Mouse (Mus musculus) hindbrain, embryonic 16.5 days (tissue): ENCODE measurements around the gene Srd5a1. TPM values are rescaled to one million over a fixed set of nuclear protein-coding genes. Genes with fewer than 3 reads are reported as not detected.

Experiments used
- ATAC-seq: fragments of 200-750 bp; cut with Nextera tagmentation; 2 replicates; pipeline ENCODE4 v1.8.0; 2017; ENCODE audit warnings: moderate TSS enrichment, moderate library complexity
- H3K27ac ChIP-seq: fragments of 300-500 bp; sonication (generic); 2 replicates; pipeline ENCODE4 v1.5.1; 2014; ENCODE audit warnings: low read depth, mild to moderate bottlenecking, control low read depth, low read length, moderate library complexity
- H3K27me3 ChIP-seq: fragments of 300-500 bp; sonication (generic); replicated peaks from 2 replicates; pipeline ENCODE4 v1.6.1; 2014; ENCODE audit warnings: low read length; ENCODE audit not compliant: control insufficient read depth, insufficient read depth
- H3K36me3 ChIP-seq: fragments of 300-500 bp; sonication (generic); 2 replicates; pipeline ENCODE4 v1.6.1; 2014; ENCODE audit warnings: mild to moderate bottlenecking, low read length, moderate library complexity, mixed read lengths; ENCODE audit not compliant: control insufficient read depth, insufficient read depth
- H3K4me1 ChIP-seq: fragments of 300-500 bp; sonication (generic); 2 replicates; pipeline ENCODE4 v1.6.1; 2014; ENCODE audit warnings: low read depth, low read length; ENCODE audit not compliant: control insufficient read depth, insufficient read depth
- H3K4me2 ChIP-seq: fragments of 300-500 bp; sonication (generic); 2 replicates; pipeline ENCODE4 v1.6.1; 2014; ENCODE audit warnings: mild to moderate bottlenecking, low read length, control low read depth, moderate library complexity
- H3K4me3 ChIP-seq: fragments of 300-500 bp; sonication (generic); 2 replicates; pipeline ENCODE4 v1.5.1; 2014; ENCODE audit warnings: mild to moderate bottlenecking, low read length, control low read depth, moderate library complexity
- H3K9ac ChIP-seq: fragments of 300-500 bp; sonication (generic); 2 replicates; pipeline ENCODE4 v1.6.1; 2014; ENCODE audit warnings: low read depth, mild to moderate bottlenecking, control low read depth, low read length, moderate library complexity
- H3K9me3 ChIP-seq: fragments of 300-500 bp; sonication (generic); 2 replicates; pipeline ENCODE4 v1.6.1; 2014; ENCODE audit warnings: mild to moderate bottlenecking, low read length, moderate library complexity; ENCODE audit not compliant: control insufficient read depth
- WGBS: fragments of 180-500 bp; shearing (Covaris S2); extraction: QIAGEN DNeasy Blood & Tissue Kit; methylation state at CpG from one replicate; pipeline ENCODE4 v1.1.7; 2014; 5-methylcytosine and 5-hydroxymethylcytosine counted together
- polyA plus RNA-seq: library from polyadenylated mRNA; unstranded; fragments of >200 nt; fragmentation: Nextera tagmentation; extraction: Ambion mirVana; gene quantifications from 2 replicates; pipeline ENCODE4 v1.2.1, GENCODE M21; 2015

The Srd5a1 gene
- polyA plus RNA-seq, result 29.2 and 39.2 TPM in 2 replicates

DNA sequence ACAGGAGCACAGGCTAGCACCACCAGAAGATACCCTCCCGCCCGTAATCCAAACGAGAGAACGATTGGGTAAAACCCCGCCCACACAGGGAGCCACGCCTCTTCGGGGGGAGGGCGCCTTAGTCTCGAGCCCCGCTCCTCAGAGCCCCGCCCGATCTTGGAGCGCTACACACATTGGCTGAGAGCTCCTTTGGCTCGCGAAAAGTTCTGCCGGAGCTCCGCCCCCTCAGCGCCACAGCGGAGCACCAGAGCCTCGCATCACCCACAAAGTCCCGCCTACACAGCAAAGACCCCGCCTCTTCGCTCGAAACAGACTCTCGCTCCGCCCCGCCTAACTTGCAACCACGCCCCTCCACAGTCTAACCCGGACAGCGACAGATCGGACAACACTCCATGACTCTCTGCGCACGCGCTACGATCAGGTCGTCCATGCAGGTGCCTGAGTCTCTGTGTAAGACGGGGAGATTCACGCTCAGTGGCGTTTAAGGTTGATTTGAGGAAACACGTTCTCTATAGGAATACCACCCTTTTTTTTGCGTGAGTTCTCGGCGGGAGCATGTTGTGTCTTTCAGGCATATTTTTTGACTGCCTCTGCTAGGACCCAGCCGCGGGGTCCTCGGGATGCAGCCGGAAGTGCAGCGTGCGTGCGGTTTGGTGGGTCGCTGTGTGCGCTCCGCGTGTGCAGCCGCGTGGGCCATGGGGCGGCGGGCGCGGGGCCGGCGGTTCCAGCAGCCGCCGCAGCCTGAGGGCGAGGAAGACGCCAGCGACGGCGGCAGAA is at the start of gene Srd5a1:
Gene Srd5a1, minus strand, starts transcription at position 45 of the 777 bp plus-strand sequence.
- Histone ChIP-seq H3K4me3 (peak within 1 kb of the TSS; percentile 99), H3K9me3 (no peaks in the 10 kb centered on the region), H3K27ac (peak within 1 kb of the TSS; percentile 79), H3K36me3 (peaks cover 14% of the 10 kb centered on the region), H3K4me1 (peaks cover 13% of the 10 kb centered on the region), H3K27me3 (no peaks in the 10 kb centered on the region), H3K9ac (peak within 1 kb of the TSS; percentile 81), H3K4me2 (peak within 1 kb of the TSS; percentile 98)
- under 1% methylated on average over 68 of the region's 69 CpGs for WGBS
- ATAC-seq, result peak; percentile 99

- 72% methylated on average over 3 of the region's 3 CpGs for WGBS
- ATAC-seq, result no peak
- no peaks in the 10 kb centered on the region for H3K4me1 ChIP-seq
- no peaks in the 10 kb centered on the region for H3K9me3 ChIP-seq
- no peak overlapping the region for H3K4me2 ChIP-seq
- H3K27ac ChIP-seq, result no peak overlapping the region
- no peaks in the 10 kb centered on the region for H3K36me3 ChIP-seq
- no peak overlapping the region for H3K9ac ChIP-seq
- no peaks in the 10 kb centered on the region for H3K27me3 ChIP-seq
- no peak overlapping the region for H3K4me3 ChIP-seq
These were observed 43.3 kb upstream of the Srd5a1 start for GRCm38 (mm10) chr13:69654508-69654907.

DNA sequence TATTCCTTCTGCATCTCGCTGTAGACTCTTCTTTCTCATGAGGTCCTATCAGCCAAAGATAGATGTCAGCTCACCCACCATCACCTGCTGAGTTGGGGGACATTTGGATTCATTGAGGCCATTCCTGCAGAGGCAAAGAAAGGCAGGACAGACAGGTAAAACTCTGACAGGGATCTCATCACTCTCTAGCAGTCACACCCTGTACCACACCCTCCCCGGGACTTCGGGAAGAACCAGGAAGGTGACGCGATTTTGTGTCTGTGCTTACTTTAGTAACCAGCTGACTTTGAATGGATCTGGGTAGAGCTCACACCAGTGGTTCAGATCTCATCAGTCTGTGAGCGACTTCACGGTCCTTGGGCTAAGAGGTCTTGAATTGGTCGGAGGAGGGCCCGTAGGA is 35.2 kb upstream of the Srd5a1 start:
- Histone ChIP-seq H3K4me3 (no peak overlapping the region), H3K27ac (no peak overlapping the region), H3K36me3 (no peaks in the 10 kb centered on the region), H3K4me1 (no peaks in the 10 kb centered on the region), H3K27me3 (no peaks in the 10 kb centered on the region), H3K9me3 (no peaks in the 10 kb centered on the region), H3K4me2 (no peak overlapping the region), H3K9ac (no peak overlapping the region)
- no peak for ATAC-seq
- 83% methylated on average over 9 of the region's 9 CpGs for WGBS

DNA sequence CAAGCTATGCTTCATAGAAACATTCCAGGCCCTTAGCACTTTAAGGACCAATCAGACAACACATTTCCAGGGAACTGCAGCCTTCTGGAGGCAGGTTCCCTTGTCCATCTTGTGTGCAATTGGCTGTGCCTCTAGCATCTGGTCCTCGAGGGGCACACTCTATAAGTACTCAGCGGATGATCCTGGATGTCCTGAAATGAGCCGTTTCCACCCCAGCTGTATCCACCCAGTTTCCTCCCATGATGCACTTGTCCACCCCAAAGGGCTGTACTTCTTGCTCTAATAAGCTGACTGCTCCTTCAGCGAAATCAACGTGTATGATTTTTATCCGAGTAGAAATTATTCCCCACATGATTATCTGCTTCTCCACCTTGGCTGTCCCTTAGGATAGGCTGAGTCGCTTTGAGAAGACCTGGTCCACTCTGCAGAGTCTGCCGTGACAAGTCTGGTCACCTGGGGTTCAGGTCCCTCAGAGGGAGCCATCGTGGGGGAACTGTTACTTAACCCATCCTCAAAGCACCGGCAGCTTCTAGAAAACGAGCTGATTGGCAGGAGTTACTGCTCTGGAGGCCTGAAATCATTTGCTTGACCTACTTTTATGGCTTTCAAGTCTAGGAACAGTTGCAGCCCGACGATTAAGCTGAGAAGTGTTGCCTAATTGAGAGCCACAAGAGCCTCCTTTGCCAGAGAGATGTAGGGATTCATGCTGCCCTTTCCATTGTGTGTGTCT is 34.6 kb upstream of the Srd5a1 start:
- ATAC-seq, result peak; percentile 54; the same call in 1 of the 2 replicates
- H3K27ac ChIP-seq, result no peak overlapping the region
- no peak overlapping the region for H3K4me3 ChIP-seq
- 66% methylated on average over 13 of the region's 13 CpGs for WGBS
- no peaks in the 10 kb centered on the region for H3K9me3 ChIP-seq
- no peaks in the 10 kb centered on the region for H3K4me1 ChIP-seq
- H3K27me3 ChIP-seq, result no peaks in the 10 kb centered on the region
- no peak overlapping the region for H3K4me2 ChIP-seq
- no peaks in the 10 kb centered on the region for H3K36me3 ChIP-seq
- no peak overlapping the region for H3K9ac ChIP-seq

DNA sequence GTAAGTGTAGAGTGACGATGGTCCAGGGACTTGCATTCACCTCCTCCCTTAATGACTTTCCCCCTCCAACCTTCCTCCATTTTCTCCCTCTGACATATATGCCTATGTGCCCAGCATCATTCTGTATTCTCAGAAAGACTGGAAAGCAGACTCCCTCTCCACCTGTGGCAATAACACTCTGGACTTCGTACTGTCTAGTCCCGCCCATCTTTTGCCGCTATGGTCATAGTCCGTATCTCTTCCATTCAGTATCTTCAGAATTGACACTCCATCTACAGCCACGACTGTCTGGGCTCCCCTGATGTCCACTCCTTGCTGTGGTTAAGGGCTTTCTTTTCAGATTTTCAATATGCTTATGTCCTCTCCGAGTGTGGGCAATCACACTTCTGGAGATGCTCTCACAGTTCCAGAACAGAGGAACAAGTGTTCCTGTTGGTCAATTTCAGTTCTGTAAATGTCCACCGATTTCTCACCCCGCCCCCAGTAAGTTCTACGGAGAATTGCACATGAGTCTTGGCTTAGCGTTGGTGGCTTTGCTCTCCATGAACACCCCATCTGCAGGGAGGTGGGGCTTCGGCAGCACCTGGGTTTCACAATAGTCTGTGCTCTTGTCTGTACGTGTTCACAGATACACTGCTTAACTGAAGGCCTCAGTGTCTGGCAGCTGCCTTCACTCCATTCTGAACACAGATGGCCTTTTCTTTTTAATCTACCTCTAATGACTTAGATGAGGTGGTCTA is 33.4 kb upstream of the Srd5a1 start:
- Histone ChIP-seq H3K36me3 (no peaks in the 10 kb centered on the region), H3K27ac (no peak overlapping the region), H3K27me3 (no peaks in the 10 kb centered on the region), H3K9ac (no peak overlapping the region; the same call in 1 of the 2 replicates), H3K9me3 (no peaks in the 10 kb centered on the region), H3K4me1 (no peaks in the 10 kb centered on the region), H3K4me3 (no peak overlapping the region), H3K4me2 (no peak overlapping the region)
- no peak for ATAC-seq
- 86% methylated on average over 13 of the region's 13 CpGs for WGBS

- 93% methylated on average over 2 of the region's 2 CpGs for WGBS
- no peaks in the 10 kb centered on the region for H3K27me3 ChIP-seq
- H3K4me2 ChIP-seq, result no peak overlapping the region
- no peak overlapping the region for H3K9ac ChIP-seq
- H3K4me1 ChIP-seq, result no peaks in the 10 kb centered on the region
- no peaks in the 10 kb centered on the region for H3K36me3 ChIP-seq
- no peaks in the 10 kb centered on the region for H3K9me3 ChIP-seq
- ATAC-seq, result no peak
- H3K4me3 ChIP-seq, result no peak overlapping the region
- H3K27ac ChIP-seq, result no peak overlapping the region
These were observed 32.7 kb upstream of the Srd5a1 start for GRCm38 (mm10) chr13:69643937-69644336.

GRCm38 (mm10) chr13:69642656-69643216 is 31.5 kb upstream of the Srd5a1 start:
- no peaks in the 10 kb centered on the region for H3K27me3 ChIP-seq
- no peak overlapping the region for H3K4me2 ChIP-seq
- no peaks in the 10 kb centered on the region for H3K4me1 ChIP-seq
- H3K9me3 ChIP-seq, result no peaks in the 10 kb centered on the region
- H3K4me3 ChIP-seq, result no peak overlapping the region
- 81% methylated on average over 5 of the region's 5 CpGs for WGBS
- 0 out of 2 replicates have a peak, but pooled peaks cover 3% of the 10 kb centered on the region for H3K36me3 ChIP-seq
- ATAC-seq, result no peak
- no peak overlapping the region for H3K27ac ChIP-seq
- no peak overlapping the region for H3K9ac ChIP-seq

GRCm38 (mm10) chr13:69641017-69641416 is 29.8 kb upstream of the Srd5a1 start:
- WGBS, result 89% methylated on average over 3 of the region's 3 CpGs
- peaks cover 12% of the 10 kb centered on the region; the same call in 1 of the 2 replicates for H3K36me3 ChIP-seq
- H3K9me3 ChIP-seq, result no peaks in the 10 kb centered on the region
- no peak overlapping the region for H3K27ac ChIP-seq
- H3K4me2 ChIP-seq, result no peak overlapping the region
- no peak overlapping the region for H3K9ac ChIP-seq
- H3K4me1 ChIP-seq, result no peaks in the 10 kb centered on the region
- no peak for ATAC-seq
- no peaks in the 10 kb centered on the region for H3K27me3 ChIP-seq
- no peak overlapping the region for H3K4me3 ChIP-seq
